Mouse (Mus musculus) lung, adult 2 months (tissue): ENCODE data around the gene Teddm1a.

Experiments used
- CTCF ChIP-seq: fragments of 200-500 bp; IDR thresholded peaks from 2 replicates; pipeline ENCODE4 v1.5.1; 2011; ENCODE audit warnings: mild to moderate bottlenecking, low read length, control low read depth; ENCODE audit not compliant: insufficient read depth
- POLR2A ChIP-seq: fragments of 200-500 bp; IDR thresholded peaks from 2 replicates; pipeline ENCODE4 v1.6.1; 2011; ENCODE audit warnings: low read depth, mild to moderate bottlenecking, control low read depth, low read length, borderline replicate concordance; ENCODE audit errors: extremely low read depth

DNA sequence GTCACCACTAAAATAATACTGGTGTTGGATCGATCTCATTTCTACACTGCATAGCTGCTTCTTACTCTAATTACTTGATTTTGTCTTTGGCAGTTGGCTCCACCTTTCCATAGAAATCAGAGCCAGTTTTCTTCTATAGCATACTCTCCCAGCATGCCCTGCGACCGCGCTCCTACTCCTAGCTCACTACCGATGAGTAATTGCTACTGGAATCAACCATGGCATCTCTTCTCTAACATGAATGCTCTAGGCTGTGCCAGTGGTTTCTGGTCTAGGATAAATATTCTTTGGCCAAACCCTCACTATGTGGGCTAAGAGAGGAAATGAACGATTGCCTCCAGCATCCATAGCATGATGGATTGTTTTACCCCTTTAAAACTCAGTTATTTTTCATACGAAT lies 45.1 kb upstream of the Teddm1a start:
- TF ChIP-seq POLR2A (no peak), CTCF (no peak)
